In genomic region chr4:145250002-145250401, GRCm38 (mm10) we compare ENCODE assay signal across 21 mouse cellular contexts. TPM values are rescaled to one million over a fixed set of nuclear protein-coding genes. Genes with fewer than 3 reads are reported as not detected.
DNase-seq lines count a peak whose midpoint lies in the region; ATAC-seq and TF ChIP-seq lines count a peak whose summit lies in the region.
"Had no signal": no experiment of that assay in that cellular context is flagged by ENCODE, and none has a peak within 500 bp of the region (broad histone marks: within the 10 kb centered on the region; RNA-seq: fewer than 3 reads in every experiment).

No protein-coding gene starts in this region.

- H3K27ac ChIP-seq in kidney, embryonic 16.5 days (ENCODE audit: low read length): no peak overlapping the region
- no peak overlapping the region for H3K27ac ChIP-seq in left cerebral cortex, adult 2 months
- H3K27ac ChIP-seq: embryonic facial prominence, embryonic 10.5 days; forebrain, embryonic 12.5 days; hindbrain, embryonic 10.5 days; hindbrain, postnatal 0 days; kidney, postnatal 0 days; limb, embryonic 15.5 days; liver, embryonic 15.5 days; midbrain, embryonic 13.5 days; stomach, postnatal 0 days had no signal

- no peaks in the 10 kb centered on the region for H3K36me3 ChIP-seq in kidney, embryonic 16.5 days (ENCODE audit: insufficient read depth, low read length)
- H3K36me3 ChIP-seq: embryonic facial prominence, embryonic 10.5 days; forebrain, embryonic 12.5 days; hindbrain, embryonic 10.5 days; limb, embryonic 15.5 days; liver, embryonic 15.5 days; midbrain, embryonic 13.5 days had no signal

- H3K27me3 ChIP-seq in kidney, embryonic 16.5 days (ENCODE audit: insufficient read depth, low read length): peaks cover 27% of the 10 kb centered on the region

- H3K9me3 ChIP-seq in kidney, embryonic 16.5 days (ENCODE audit: low read length): no peaks in the 10 kb centered on the region
- H3K9me3 ChIP-seq: embryonic facial prominence, embryonic 10.5 days; forebrain, embryonic 12.5 days; hindbrain, embryonic 10.5 days; limb, embryonic 15.5 days; liver, embryonic 15.5 days; midbrain, embryonic 13.5 days had no signal

- no peak overlapping the region for H3K4me2 ChIP-seq in kidney, embryonic 16.5 days (replicated peaks; ENCODE audit: low read depth, low read length)
- H3K4me2 ChIP-seq: forebrain, embryonic 12.5 days; limb, embryonic 15.5 days; liver, embryonic 15.5 days; midbrain, embryonic 13.5 days had no signal

- no peak overlapping the region for H3K9ac ChIP-seq in kidney, embryonic 16.5 days (replicated peaks; ENCODE audit: low read length)
- H3K9ac ChIP-seq: forebrain, embryonic 12.5 days; limb, embryonic 15.5 days; liver, embryonic 15.5 days; midbrain, embryonic 13.5 days had no signal

- H3K4me3 ChIP-seq in kidney, embryonic 16.5 days (ENCODE audit: low read length): no peak overlapping the region
- H3K4me3 ChIP-seq in left cerebral cortex, adult 2 months: no peak overlapping the region
- H3K4me3 ChIP-seq: embryonic facial prominence, embryonic 10.5 days; forebrain, embryonic 12.5 days; hindbrain, embryonic 10.5 days; limb, embryonic 15.5 days; liver, embryonic 15.5 days; midbrain, embryonic 13.5 days had no signal

- TF ChIP-seq CTCF in left cerebral cortex, adult 2 months (IDR thresholded peaks at IDR 0.05): no peak

- peaks cover 11% of the 10 kb centered on the region; the same call in 1 of the 2 replicates for H3K4me1 ChIP-seq in kidney, embryonic 16.5 days (ENCODE audit: insufficient read depth, low read length)

- peak; percentile 65 for ATAC-seq in CD4-positive, CD25-positive, alpha-beta regulatory T cell, adult 4 months
- peak; percentile 8; the same call in 1 of the 2 replicates for ATAC-seq in granulocyte monocyte progenitor cell, adult 5-6 weeks (replicated peaks; ENCODE audit: poor library complexity, severe bottlenecking)
- ATAC-seq in kidney, embryonic 16.5 days (ENCODE audit: low FRiP score, low TSS enrichment): no peak
- ATAC-seq: hindbrain, postnatal 0 days; midbrain, embryonic 13.5 days had no signal

- intact Hi-C loops in left cerebral cortex, adult 2 months (cut with DNase I): no loop called here

- 84% methylated on average over 4 of the region's 4 CpGs for WGBS in kidney, embryonic 16.5 days

- DNase-seq in 416B (ENCODE audit: low read depth): peak; percentile 78
- DNase-seq in natural killer cell, adult 2 months (ENCODE audit: low spot score in 2 of 2): peak; percentile 82 to 87
- DNase-seq in left cerebral cortex, adult 2 months (ENCODE audit: extremely low spot score in 1 of 2, low spot score in 2 of 2): no peak
- no peak for DNase-seq in right cerebral cortex, postnatal 36 days (ENCODE audit: low spot score in 2 of 2)
- DNase-seq: cerebellum, adult 18-20 months; cerebellum, postnatal 36 days; gastrocnemius, postnatal 14 days; layer of hippocampus, postnatal 36 days; right cerebral cortex, postnatal 25 days had no signal

RNA-seq across cellular contexts. Expression of gene Tnfrsf1b, which starts 3.3 kb away (rescaled TPM):
- 100 to 1,000 TPM; 115 to 174 TPM for polyA plus RNA-seq in CD4-positive, CD25-positive, alpha-beta regulatory T cell, adult 4 months (2017; shearing (Covaris generic))
- 41.1 and 42.9 TPM in 2 replicates for total RNA-seq in granulocyte monocyte progenitor cell, adult 5-6 weeks (2014; fragmentation: Nextera tagmentation)
- total RNA-seq in granulocyte monocyte progenitor cell, adult 5-6 weeks (2017): 33.8 and 37.0 TPM in 2 replicates
- polyA plus RNA-seq in kidney, embryonic 16.5 days (2015; fragmentation: Nextera tagmentation; extraction: Ambion mirVana): 3.4 and 3.7 TPM in 2 replicates
- total RNA-seq in left cerebral cortex, adult 2 months (2021): 1 to 10 TPM; 2.9 to 3.1 TPM

RNA-seq across cellular contexts. Expression of gene Vps13d, which starts 55.2 kb away (rescaled TPM):
- polyA plus RNA-seq in CD4-positive, CD25-positive, alpha-beta regulatory T cell, adult 4 months (2017; shearing (Covaris generic)): 10 to 100 TPM; 19.0 to 20.6 TPM
- total RNA-seq in granulocyte monocyte progenitor cell, adult 5-6 weeks (2014; fragmentation: Nextera tagmentation): 21.4 and 26.1 TPM in 2 replicates
- 37.3 and 41.3 TPM in 2 replicates for total RNA-seq in granulocyte monocyte progenitor cell, adult 5-6 weeks (2017)
- polyA plus RNA-seq in kidney, embryonic 16.5 days (2015; fragmentation: Nextera tagmentation; extraction: Ambion mirVana): 10.5 and 10.6 TPM in 2 replicates
- 10 to 100 TPM; 63.2 to 64.4 TPM for total RNA-seq in left cerebral cortex, adult 2 months (2021)

Comparison
In these comparisons a context has a peak if more than half of its experiments do, and no peak if none do; other contexts are left out.
1. DNase-seq: peak in 416B (single experiment) and natural killer cell, adult 2 months (2 of 2); none in left cerebral cortex, adult 2 months (0 of 2) and right cerebral cortex, postnatal 36 days (0 of 2).
2. RNA of gene Tnfrsf1b, which starts 3.3 kb away (total RNA-seq): 33.8 to 42.9 TPM in granulocyte monocyte progenitor cell, adult 5-6 weeks; 2.9 to 3.1 TPM in left cerebral cortex, adult 2 months; every median in the first group is over 4 times any median in the second.